7 mouse cellular contexts compared by ENCODE assay signal in the genomic region with DNA sequence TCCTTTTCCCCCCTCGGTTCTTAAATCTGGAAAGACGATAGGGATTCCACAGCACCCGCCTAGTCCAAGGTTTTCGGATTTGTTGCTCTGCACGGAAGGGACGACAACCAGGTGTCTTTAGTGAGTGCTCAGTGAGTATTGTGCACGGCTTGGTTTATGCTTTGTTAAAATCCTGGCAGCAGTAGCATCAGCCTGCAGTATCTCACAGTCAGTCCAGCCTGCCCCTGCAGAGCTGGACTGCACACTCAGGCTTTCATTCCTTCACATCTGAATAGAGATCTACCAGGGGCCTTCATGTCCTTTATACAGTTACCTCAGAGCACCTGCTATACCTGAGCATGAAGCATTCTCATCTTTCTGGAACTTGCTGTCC. TPM values are rescaled to one million over a fixed set of nuclear protein-coding genes. Genes with fewer than 3 reads are reported as not detected.
A peak's percentile ranks its signal among the peaks of the same experiment; 100 is the strongest.
DNase-seq lines count a peak whose midpoint lies in the region; ATAC-seq lines count a peak whose summit lies in the region.

No protein-coding gene starts in this region.

- peaks cover 6% of the 10 kb centered on the region for H3K4me1 ChIP-seq in neural tube, embryonic 11.5 days (ENCODE audit: control insufficient read depth, insufficient read depth, low read length)
- H3K4me1 ChIP-seq in erythroblast, embryonic 14.5 days (ENCODE audit: control insufficient read depth), result peaks cover 18% of the 10 kb centered on the region
- peaks cover 18% of the 10 kb centered on the region for H3K4me1 ChIP-seq in limb, embryonic 15.5 days
- H3K4me1 ChIP-seq in stomach, embryonic 15.5 days, result 0 out of 2 replicates have a peak, but pooled peaks cover 6% of the 10 kb centered on the region

- peak overlapping the region; percentile 69 for H3K9ac ChIP-seq in neural tube, embryonic 11.5 days (ENCODE audit: low read length)
- peak overlapping the region; percentile 60 for H3K9ac ChIP-seq in limb, embryonic 15.5 days
- peak overlapping the region; percentile 69 for H3K9ac ChIP-seq in stomach, embryonic 15.5 days

- H3K27ac ChIP-seq in neural tube, embryonic 11.5 days (ENCODE audit: low read depth, low read length), result no peak overlapping the region
- H3K27ac ChIP-seq in limb, embryonic 15.5 days, result no peak overlapping the region; the same call in 1 of the 2 replicates
- H3K27ac ChIP-seq in stomach, embryonic 15.5 days, result peak overlapping the region; percentile 57; the same call in 1 of the 2 replicates

- peak overlapping the region; percentile 67 for H3K4me2 ChIP-seq in neural tube, embryonic 11.5 days (ENCODE audit: low read depth)
- peak overlapping the region; percentile 85 for H3K4me2 ChIP-seq in limb, embryonic 15.5 days
- H3K4me2 ChIP-seq in stomach, embryonic 15.5 days, result peak overlapping the region; percentile 87

- H3K27me3 ChIP-seq in neural tube, embryonic 11.5 days (ENCODE audit: control insufficient read depth, insufficient read depth, low read length), result no peaks in the 10 kb centered on the region
- no peaks in the 10 kb centered on the region for H3K27me3 ChIP-seq in erythroblast, embryonic 14.5 days (ENCODE audit: control insufficient read depth)
- H3K27me3 ChIP-seq in limb, embryonic 15.5 days, result no peaks in the 10 kb centered on the region
- no peaks in the 10 kb centered on the region for H3K27me3 ChIP-seq in stomach, embryonic 15.5 days (replicated peaks)

- peak; percentile 14 for ATAC-seq in neural tube, embryonic 11.5 days (ENCODE audit: insufficient read depth, low FRiP score, low TSS enrichment)
- peak; percentile 31; the same call in 1 of the 2 replicates for ATAC-seq in limb, embryonic 15.5 days (ENCODE audit: insufficient number of reproducible peaks, low FRiP score, low TSS enrichment, low read depth)
- peak; percentile 35 for ATAC-seq in stomach, embryonic 15.5 days (ENCODE audit: insufficient read depth, low FRiP score, low read depth)

- 0% methylated on average over 7 of the region's 7 CpGs for WGBS in neural tube, embryonic 11.5 days
- 0% methylated on average over 7 of the region's 7 CpGs for WGBS in limb, embryonic 15.5 days
- 0% methylated on average over 7 of the region's 7 CpGs for WGBS in stomach, embryonic 15.5 days

- peak overlapping the region; percentile 63 for H3K4me3 ChIP-seq in neural tube, embryonic 11.5 days (ENCODE audit: low read depth, low read length)
- peak overlapping the region; percentile 74 for H3K4me3 ChIP-seq in erythroblast, embryonic 14.5 days (replicated peaks)
- H3K4me3 ChIP-seq in limb, embryonic 15.5 days, result peak overlapping the region; percentile 72
- peak overlapping the region; percentile 88 for H3K4me3 ChIP-seq in stomach, embryonic 15.5 days (replicated peaks)

- H3K36me3 ChIP-seq in neural tube, embryonic 11.5 days (ENCODE audit: control insufficient read depth, insufficient read depth, low read length), result no peaks in the 10 kb centered on the region
- no peaks in the 10 kb centered on the region; the same call in 1 of the 2 replicates for H3K36me3 ChIP-seq in erythroblast, embryonic 14.5 days (ENCODE audit: control insufficient read depth)
- 0 out of 2 replicates have a peak, but pooled peaks cover 3% of the 10 kb centered on the region for H3K36me3 ChIP-seq in limb, embryonic 15.5 days
- H3K36me3 ChIP-seq in stomach, embryonic 15.5 days, result no peaks in the 10 kb centered on the region

- no peaks in the 10 kb centered on the region for H3K9me3 ChIP-seq in neural tube, embryonic 11.5 days (ENCODE audit: control insufficient read depth, low read length)
- no peaks in the 10 kb centered on the region for H3K9me3 ChIP-seq in erythroblast, embryonic 14.5 days (ENCODE audit: control insufficient read depth, low read length)
- no peaks in the 10 kb centered on the region for H3K9me3 ChIP-seq in limb, embryonic 15.5 days
- H3K9me3 ChIP-seq in stomach, embryonic 15.5 days, result no peaks in the 10 kb centered on the region

- DNase-seq in neural tube, embryonic 11.5 days (ENCODE audit: low spot score), result no peak
- no peak for DNase-seq in neural tube, embryonic 10.5 days (ENCODE audit: extremely low spot score, low spot score)
- no peak for DNase-seq in left cerebral cortex, adult 8-10 months (ENCODE audit: low spot score in 2 of 2)
- no peak for DNase-seq in frontal cortex, postnatal 36 days (ENCODE audit: low spot score in 2 of 2)

RNA-seq across cellular contexts. Expression of a gene that starts 0.3 kb away (rescaled TPM):
- 62.1 and 63.2 TPM in 2 replicates for polyA plus RNA-seq in neural tube, embryonic 11.5 days (2014; fragmentation: Nextera tagmentation; extraction: Ambion mirVana)
- polyA plus RNA-seq in erythroblast, embryonic 14.5 days (2012), result 0.14 and 0.17 TPM in 2 replicates
- 79.4 and 83.0 TPM in 2 replicates for polyA plus RNA-seq in limb, embryonic 15.5 days (2015; fragmentation: Nextera tagmentation; extraction: Ambion mirVana)
- polyA plus RNA-seq in stomach, embryonic 15.5 days (2015; fragmentation: Nextera tagmentation; extraction: Ambion mirVana), result 73.9 and 80.4 TPM in 2 replicates
- total RNA-seq in left cerebral cortex, adult 8-10 months (2022), result 100 to 1,000 TPM; 107 to 115 (median 111) TPM

RNA-seq across cellular contexts. Expression of a gene that starts 49.5 kb away (rescaled TPM):
- 69.4 and 73.6 TPM in 2 replicates for polyA plus RNA-seq in neural tube, embryonic 11.5 days (2014; fragmentation: Nextera tagmentation; extraction: Ambion mirVana)
- polyA plus RNA-seq in erythroblast, embryonic 14.5 days (2012), result 0.52 and 0.64 TPM in 2 replicates
- polyA plus RNA-seq in limb, embryonic 15.5 days (2015; fragmentation: Nextera tagmentation; extraction: Ambion mirVana), result 64.5 and 78.3 TPM in 2 replicates
- 71.0 and 74.8 TPM in 2 replicates for polyA plus RNA-seq in stomach, embryonic 15.5 days (2015; fragmentation: Nextera tagmentation; extraction: Ambion mirVana)
- total RNA-seq in left cerebral cortex, adult 8-10 months (2022), result 100 to 1,000 TPM; 300 to 310 (median 302) TPM

Comparison
In these comparisons a context has a peak if more than half of its experiments do, and no peak if none do; other contexts are left out.
1. RNA of a gene that starts 0.3 kb away (polyA plus RNA-seq): 79.4 to 83.0 TPM in limb, embryonic 15.5 days, 73.9 to 80.4 TPM in stomach, embryonic 15.5 days and 62.1 to 63.2 TPM in neural tube, embryonic 11.5 days; 0.14 to 0.17 TPM in erythroblast, embryonic 14.5 days; every median in the first group is over 10 times any median in the second.
2. RNA of a gene that starts 49.5 kb away (polyA plus RNA-seq): 64.5 to 78.3 TPM in limb, embryonic 15.5 days, 71.0 to 74.8 TPM in stomach, embryonic 15.5 days and 69.4 to 73.6 TPM in neural tube, embryonic 11.5 days; 0.52 to 0.64 TPM in erythroblast, embryonic 14.5 days; every median in the first group is over 10 times any median in the second.
3. Peak in every context shown above with its lines, with median percentiles within 50 percentile points of each other: ATAC-seq, H3K4me2 ChIP-seq, H3K4me3 ChIP-seq and H3K9ac ChIP-seq.